In genomic region chr5:137109941-137110593, GRCm38 (mm10) we compare ENCODE assay signal across 27 mouse cellular contexts. TPM values are rescaled to one million over a fixed set of nuclear protein-coding genes. Genes with fewer than 3 reads are reported as not detected.
DNase-seq lines count a peak whose midpoint lies in the region; ATAC-seq and TF ChIP-seq lines count a peak whose summit lies in the region.
"Had no signal": no experiment of that assay in that cellular context is flagged by ENCODE, and none has a peak within 500 bp of the region (broad histone marks: within the 10 kb centered on the region; RNA-seq: fewer than 3 reads in every experiment).

No protein-coding gene starts in this region.

- no peak overlapping the region for H3K4me2 ChIP-seq in kidney, embryonic 16.5 days (replicated peaks; ENCODE audit: low read depth, low read length)
- H3K4me2 ChIP-seq: embryonic facial prominence, embryonic 12.5 days; forebrain, embryonic 13.5 days; heart, embryonic 11.5 days; limb, embryonic 12.5 days; liver, embryonic 11.5 days; midbrain, embryonic 13.5 days; neural tube, embryonic 12.5 days had no signal

- DNase-seq in kidney, adult 9 months = peak; percentile 36
- DNase-seq in kidney, postnatal 25 days = peak; percentile 49 to 78
- DNase-seq in c-Kit-positive CD71-positive TER-119-positive erythroid progenitor cells, embryonic 14.5 days (ENCODE audit: low spot score) = no peak
- no peak for DNase-seq in thymus, adult 2 months
- DNase-seq: adrenal gland, postnatal 25 days; cerebellum, adult 11 months; cerebellum, adult 9-11 months; heart, postnatal 10 days; liver, postnatal 0 days; lung, postnatal 14 days; retina, postnatal 1 day; right cerebral cortex, postnatal 25 days; spleen, adult 18-20 months had no signal

- H3K27ac ChIP-seq in kidney, embryonic 16.5 days (ENCODE audit: low read length) = no peak overlapping the region
- no peak overlapping the region for H3K27ac ChIP-seq in ES-Bruce4 (ENCODE audit: insufficient read depth, low read length)
- no peak overlapping the region for H3K27ac ChIP-seq in thymus, adult 2 months (ENCODE audit: control insufficient read depth, insufficient read depth, low read length)
- H3K27ac ChIP-seq: embryonic facial prominence, embryonic 12.5 days; forebrain, embryonic 13.5 days; hindbrain, embryonic 10.5 days; limb, embryonic 12.5 days; midbrain, embryonic 13.5 days; neural tube, embryonic 12.5 days had no signal

- ATAC-seq in kidney, embryonic 16.5 days (ENCODE audit: low FRiP score, low TSS enrichment) = no peak
- ATAC-seq: forebrain, embryonic 13.5 days; hindbrain, embryonic 16.5 days; intestine, embryonic 16.5 days; liver, postnatal 0 days; midbrain, embryonic 13.5 days had no signal

- peaks cover 2% of the 10 kb centered on the region for H3K4me1 ChIP-seq in kidney, embryonic 16.5 days (ENCODE audit: insufficient read depth, low read length)
- H3K4me1 ChIP-seq in E14TG2a.4 (replicated peaks; ENCODE audit: low read depth, low read length) = peaks cover 44% of the 10 kb centered on the region
- peaks cover 6% of the 10 kb centered on the region for H3K4me1 ChIP-seq in ES-Bruce4 (ENCODE audit: control insufficient read depth, insufficient read depth, low read length)
- peaks cover 7% of the 10 kb centered on the region for H3K4me1 ChIP-seq in thymus, adult 2 months (replicated peaks; ENCODE audit: control insufficient read depth, insufficient read depth, low read length)
- H3K4me1 ChIP-seq: midbrain, embryonic 13.5 days; neural tube, embryonic 12.5 days had no signal

- H3K27me3 ChIP-seq in kidney, embryonic 16.5 days (ENCODE audit: insufficient read depth, low read length) = no peaks in the 10 kb centered on the region
- H3K27me3 ChIP-seq in E14TG2a.4 (ENCODE audit: insufficient read depth, low read length) = peaks cover 18% of the 10 kb centered on the region
- H3K27me3 ChIP-seq in ES-Bruce4 (ENCODE audit: control insufficient read depth, insufficient read depth, low read length, poor library complexity, severe bottlenecking) = no peaks in the 10 kb centered on the region
- H3K27me3 ChIP-seq in thymus, adult 2 months (ENCODE audit: control insufficient read depth, insufficient read depth, low read length) = no peaks in the 10 kb centered on the region
- H3K27me3 ChIP-seq: embryonic facial prominence, embryonic 12.5 days; forebrain, embryonic 13.5 days; limb, embryonic 12.5 days; midbrain, embryonic 13.5 days; neural tube, embryonic 12.5 days had no signal

- TF ChIP-seq EP300 in ES-Bruce4 (IDR thresholded peaks at IDR 0.05; ENCODE audit: insufficient read depth, low read depth, low read length) = no peak

- peaks cover 4% of the 10 kb centered on the region; the same call in 1 of the 2 replicates for H3K9me3 ChIP-seq in kidney, embryonic 16.5 days (ENCODE audit: low read length)
- no peaks in the 10 kb centered on the region; the same call in 1 of the 2 replicates for H3K9me3 ChIP-seq in E14TG2a.4 (ENCODE audit: low read length)
- H3K9me3 ChIP-seq in ES-Bruce4 (replicated peaks; ENCODE audit: control insufficient read depth, insufficient read depth, low read length, poor library complexity, severe bottlenecking) = no peaks in the 10 kb centered on the region
- H3K9me3 ChIP-seq: embryonic facial prominence, embryonic 12.5 days; forebrain, embryonic 13.5 days; midbrain, embryonic 13.5 days; neural tube, embryonic 12.5 days had no signal

- no peak overlapping the region for H3K4me3 ChIP-seq in kidney, embryonic 16.5 days (ENCODE audit: low read length)
- peak overlapping the region; percentile 43; the same call in 1 of the 2 replicates for H3K4me3 ChIP-seq in E14TG2a.4 (replicated peaks; ENCODE audit: low read length)
- peak overlapping the region; percentile 20 for H3K4me3 ChIP-seq in ES-Bruce4 (ENCODE audit: low read depth, low read length)
- no peak overlapping the region for H3K4me3 ChIP-seq in thymus, adult 2 months (ENCODE audit: control insufficient read depth, insufficient read depth, low read length)
- H3K4me3 ChIP-seq: embryonic facial prominence, embryonic 12.5 days; forebrain, embryonic 13.5 days; hindbrain, embryonic 10.5 days; limb, embryonic 12.5 days; midbrain, embryonic 13.5 days; neural tube, embryonic 12.5 days had no signal

- WGBS in kidney, embryonic 16.5 days = 58% methylated on average over 25 of the region's 25 CpGs
- WGBS in thymus, adult 2 months = 94% methylated on average over 25 of the region's 25 CpGs

- no peak overlapping the region for H3K9ac ChIP-seq in kidney, embryonic 16.5 days (replicated peaks; ENCODE audit: low read length)
- H3K9ac ChIP-seq in ES-Bruce4 (ENCODE audit: low read depth, poor library complexity, severe bottlenecking) = no peak overlapping the region
- H3K9ac ChIP-seq: embryonic facial prominence, embryonic 12.5 days; forebrain, embryonic 13.5 days; limb, embryonic 12.5 days; liver, postnatal 0 days; midbrain, embryonic 13.5 days; neural tube, embryonic 12.5 days had no signal

- no peak for TF ChIP-seq CTCF in E14TG2a.4 (conservative IDR thresholded peaks at IDR 0.05; ENCODE audit: low read length)
- TF ChIP-seq CTCF in ES-Bruce4 (IDR thresholded peaks at IDR 0.05; ENCODE audit: low read depth, low read length) = no peak
- TF ChIP-seq CTCF in thymus, adult 2 months (IDR thresholded peaks at IDR 0.05; ENCODE audit: borderline replicate concordance, control insufficient read depth, extremely low read depth, insufficient read depth, low read length, poor library complexity) = no peak

- H3K36me3 ChIP-seq in kidney, embryonic 16.5 days (ENCODE audit: insufficient read depth, low read length) = peaks cover 31% of the 10 kb centered on the region
- H3K36me3 ChIP-seq in E14TG2a.4 (ENCODE audit: insufficient read depth, low read length) = peaks cover 21% of the 10 kb centered on the region
- H3K36me3 ChIP-seq in ES-Bruce4 (ENCODE audit: control insufficient read depth, insufficient read depth, low read length, poor library complexity, severe bottlenecking) = no peaks in the 10 kb centered on the region
- peaks cover 22% of the 10 kb centered on the region for H3K36me3 ChIP-seq in thymus, adult 2 months (ENCODE audit: control insufficient read depth, insufficient read depth, low read length)
- H3K36me3 ChIP-seq: midbrain, embryonic 13.5 days had no signal

- TF ChIP-seq POLR2A in ES-Bruce4 (IDR thresholded peaks at IDR 0.05; ENCODE audit: insufficient read depth, low read length) = no peak
- TF ChIP-seq POLR2A in thymus, adult 2 months (IDR thresholded peaks at IDR 0.05; ENCODE audit: control insufficient read depth, extremely low read depth, insufficient read depth, low read length, poor library complexity) = no peak

RNA-seq across cellular contexts. Expression of gene Trim56, which starts 5.9 kb away (rescaled TPM):
- polyA plus RNA-seq in kidney, embryonic 16.5 days (2015; fragmentation: Nextera tagmentation; extraction: Ambion mirVana) = 9.4 and 11.9 TPM in 2 replicates
- 15.2 and 16.1 TPM in 2 replicates for polyA plus RNA-seq in ES-Bruce4 (2011; ENCODE audit: insufficient read depth, insufficient read length, low read depth, missing spikeins)
- polyA plus RNA-seq in thymus, adult 2 months (2012; rRNA removed) = 49.3 and 55.8 TPM in 2 replicates

RNA-seq across cellular contexts. Expression of gene Serpine1, which starts 38.0 kb away (rescaled TPM):
- polyA plus RNA-seq in kidney, embryonic 16.5 days (2015; fragmentation: Nextera tagmentation; extraction: Ambion mirVana) = 0.29 and 0.53 TPM in 2 replicates
- polyA plus RNA-seq in ES-Bruce4 (2011; ENCODE audit: insufficient read depth, insufficient read length, low read depth, missing spikeins) = 32.8 and 33.4 TPM in 2 replicates
- 3.1 and 4.1 TPM in 2 replicates for polyA plus RNA-seq in thymus, adult 2 months (2012; rRNA removed)
- polyA plus RNA-seq: hindbrain, embryonic 10.5 days had no signal

RNA-seq across cellular contexts. Expression of gene Muc3, which starts 39.1 kb away (rescaled TPM):
- not detected in 2 replicates for polyA plus RNA-seq in kidney, embryonic 16.5 days (2015; fragmentation: Nextera tagmentation; extraction: Ambion mirVana)
- polyA plus RNA-seq in ES-Bruce4 (2011; ENCODE audit: insufficient read depth, insufficient read length, low read depth, missing spikeins) = not detected in 2 replicates
- 0.52 and 0.86 TPM in 2 replicates for polyA plus RNA-seq in thymus, adult 2 months (2012; rRNA removed)
- polyA plus RNA-seq: C2C12; embryonic facial prominence, embryonic 12.5 days; forebrain, embryonic 13.5 days; heart, embryonic 11.5 days; hindbrain, embryonic 10.5 days; hindbrain, embryonic 16.5 days; limb, embryonic 12.5 days; liver, embryonic 11.5 days; liver, postnatal 0 days; midbrain, embryonic 13.5 days; neural tube, embryonic 12.5 days had no signal

Comparison
In these comparisons a context has a peak if more than half of its experiments do, and no peak if none do; other contexts are left out.
1. DNase-seq: peak in kidney, adult 9 months (single experiment) and kidney, postnatal 25 days (2 of 2); none in c-Kit-positive CD71-positive TER-119-positive erythroid progenitor cells, embryonic 14.5 days (single experiment) and thymus, adult 2 months (single experiment).
2. H3K4me3 ChIP-seq: peak in E14TG2a.4 (single experiment) and ES-Bruce4 (single experiment); none in kidney, embryonic 16.5 days (single experiment) and thymus, adult 2 months (single experiment).